Mouse (Mus musculus): Measurements from ENCODE around the gene Gm11627.
A peak's percentile ranks its signal among the peaks of the same experiment; 100 is the strongest.

DNA sequence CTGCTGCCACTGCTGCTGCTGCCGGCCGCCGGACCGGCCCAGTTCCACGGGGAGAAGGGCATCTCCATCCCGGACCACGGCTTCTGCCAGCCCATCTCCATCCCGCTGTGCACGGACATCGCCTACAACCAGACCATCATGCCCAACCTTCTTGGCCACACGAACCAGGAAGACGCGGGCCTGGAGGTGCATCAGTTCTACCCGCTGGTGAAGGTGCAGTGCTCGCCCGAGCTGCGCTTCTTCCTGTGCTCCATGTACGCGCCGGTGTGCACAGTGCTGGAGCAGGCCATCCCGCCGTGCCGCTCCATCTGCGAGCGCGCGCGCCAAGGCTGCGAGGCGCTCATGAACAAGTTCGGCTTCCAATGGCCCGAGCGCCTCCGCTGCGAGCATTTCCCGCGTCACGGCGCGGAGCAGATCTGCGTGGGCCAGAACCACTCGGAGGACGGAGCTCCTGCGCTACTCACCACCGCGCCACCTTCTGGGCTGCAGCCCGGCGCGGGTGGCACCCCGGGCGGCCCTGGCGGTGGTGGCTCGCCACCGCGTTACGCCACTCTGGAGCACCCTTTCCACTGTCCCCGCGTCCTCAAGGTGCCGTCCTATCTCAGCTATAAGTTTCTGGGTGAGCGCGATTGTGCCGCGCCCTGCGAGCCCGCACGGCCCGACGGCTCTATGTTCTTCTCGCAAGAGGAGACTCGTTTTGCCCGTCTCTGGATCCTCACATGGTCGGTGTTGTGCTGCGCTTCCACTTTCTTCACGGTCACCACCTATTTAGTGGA is 25.7 kb upstream of the Gm11627 start:
- TF ChIP-seq CTCF (IDR thresholded peaks at IDR 0.05; ENCODE audit: low read depth): 0 out of 2 replicates have a peak, but pooled peaks have one; percentile 20
- no peak for TF ChIP-seq EP300 (IDR thresholded peaks at IDR 0.05; ENCODE audit: low read depth)
